Mouse (Mus musculus): Measurements from ENCODE around the gene Tpk1.
A peak's percentile ranks its signal among the peaks of the same experiment; 100 is the strongest.

Gene Tpk1

DNA sequence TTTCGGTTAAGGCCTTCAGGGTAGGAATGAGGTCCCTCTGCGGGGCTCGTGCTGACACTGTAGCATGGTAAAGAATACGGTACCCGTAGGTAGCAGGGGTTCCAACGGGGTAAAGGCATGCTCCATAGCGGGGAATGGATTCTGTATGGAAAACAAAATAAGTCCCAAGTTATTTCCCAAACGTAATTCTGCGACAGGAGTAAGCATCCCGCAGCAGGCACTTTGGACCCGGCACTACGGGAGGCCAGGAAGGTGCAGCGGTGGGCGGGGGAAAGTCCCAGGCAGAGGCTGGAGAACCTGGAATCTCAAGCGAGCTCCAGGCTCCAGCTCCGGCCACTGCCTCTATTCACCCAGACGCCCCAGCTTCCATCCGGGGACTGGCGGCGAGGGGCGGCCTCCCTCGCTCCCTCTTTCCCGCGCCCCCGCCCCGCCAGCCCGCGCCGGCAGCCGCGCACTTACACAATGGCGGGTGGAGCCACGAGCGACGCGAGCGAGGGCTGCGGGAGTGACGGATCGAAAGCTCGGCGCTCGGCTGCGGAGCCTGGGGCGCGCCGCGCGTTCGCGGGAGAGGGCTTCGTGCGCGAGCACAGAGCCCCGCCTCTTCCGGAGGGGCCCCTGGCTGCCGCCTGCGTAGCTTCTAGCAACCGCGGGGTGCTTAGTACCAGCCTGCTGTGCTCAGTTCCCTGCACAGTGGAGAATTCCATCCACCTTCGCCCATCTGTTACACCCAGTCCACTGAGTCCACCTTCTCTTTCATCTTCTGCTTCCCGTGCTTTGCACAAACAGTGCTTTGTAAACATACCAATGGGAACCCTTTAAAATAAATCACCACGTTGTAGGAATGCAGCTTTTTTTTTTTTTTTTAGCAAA is at the start of gene Tpk1:
TSS of gene Tpk1 (minus strand) at position 602 of the 870 bp plus-strand sequence.
- DNase-seq (ENCODE audit: low spot score in 2 of 2) = peak; percentile 88 to 90

DNA sequence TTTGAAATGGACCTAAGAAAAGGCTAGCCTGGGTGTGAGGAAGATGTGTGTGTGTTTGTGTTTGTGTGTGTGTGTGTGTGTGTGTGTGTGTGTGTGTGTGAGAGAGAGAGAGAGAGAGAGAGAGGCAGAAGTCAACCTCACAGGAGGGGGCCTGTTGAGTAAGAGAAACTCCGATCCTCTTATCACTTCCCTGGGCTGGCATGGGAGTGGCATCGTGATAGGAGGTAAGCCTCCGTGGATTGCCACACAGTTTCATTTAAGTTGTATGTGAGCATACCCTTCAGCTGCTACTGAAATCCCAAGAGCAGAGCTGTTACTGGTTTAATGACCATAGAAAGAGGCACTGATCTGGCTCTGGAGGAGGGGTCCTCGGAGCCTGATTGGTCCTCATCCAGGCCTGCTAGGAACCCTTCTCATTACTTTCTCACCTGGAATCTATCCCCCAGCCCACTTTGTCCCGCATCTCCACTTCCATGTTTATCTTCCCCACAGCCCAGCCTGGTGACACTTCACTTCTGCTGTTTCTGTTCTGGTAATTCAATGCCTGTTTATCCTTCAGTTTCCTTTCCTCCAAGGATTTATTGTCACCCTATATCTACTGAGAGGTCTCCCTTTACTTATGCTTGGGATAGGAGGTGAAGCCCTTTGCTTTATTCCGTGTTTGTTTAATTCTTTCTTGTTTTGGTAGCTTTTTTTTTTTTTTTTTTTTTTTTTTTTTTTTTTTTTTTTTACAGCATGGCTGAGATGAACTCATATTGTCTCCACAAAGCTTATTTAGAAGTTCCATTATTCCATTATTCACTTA is 36.9 kb upstream of the Tpk1 start:
- DNase-seq (ENCODE audit: low spot score in 2 of 2) = no peak

GRCm38 (mm10) chr6:43691863-43692262 is 25.8 kb upstream of the Tpk1 start:
- no peak for DNase-seq (ENCODE audit: low spot score in 2 of 2)

- no peak for DNase-seq (ENCODE audit: low spot score in 2 of 2)
These were observed 19.9 kb upstream of the Tpk1 start for GRCm38 (mm10) chr6:43685985-43686384.

DNA sequence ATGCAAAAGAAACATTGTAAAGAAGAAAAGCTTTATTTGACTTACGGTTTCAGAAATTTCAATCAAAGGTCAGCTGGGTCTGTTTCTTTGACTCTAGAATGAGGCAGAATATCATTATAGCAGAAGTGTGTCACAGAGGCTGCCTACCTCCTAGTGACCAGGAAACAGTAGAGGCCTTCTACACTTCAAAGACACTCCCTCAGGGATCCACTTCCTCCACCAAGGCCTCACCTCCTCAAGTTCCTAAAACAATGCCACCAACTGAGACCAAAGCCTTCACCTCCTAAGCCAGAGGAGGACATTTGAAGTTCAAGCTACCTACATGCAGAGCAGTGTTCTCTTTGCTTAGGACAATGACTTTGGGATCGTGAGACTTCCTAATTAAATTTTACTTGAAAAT is 16.5 kb upstream of the Tpk1 start:
- DNase-seq (ENCODE audit: low spot score in 2 of 2) = no peak

- DNase-seq (ENCODE audit: low spot score in 2 of 2) = no peak
These were observed 12.7 kb upstream of the Tpk1 start for GRCm38 (mm10) chr6:43678689-43679212.

DNA sequence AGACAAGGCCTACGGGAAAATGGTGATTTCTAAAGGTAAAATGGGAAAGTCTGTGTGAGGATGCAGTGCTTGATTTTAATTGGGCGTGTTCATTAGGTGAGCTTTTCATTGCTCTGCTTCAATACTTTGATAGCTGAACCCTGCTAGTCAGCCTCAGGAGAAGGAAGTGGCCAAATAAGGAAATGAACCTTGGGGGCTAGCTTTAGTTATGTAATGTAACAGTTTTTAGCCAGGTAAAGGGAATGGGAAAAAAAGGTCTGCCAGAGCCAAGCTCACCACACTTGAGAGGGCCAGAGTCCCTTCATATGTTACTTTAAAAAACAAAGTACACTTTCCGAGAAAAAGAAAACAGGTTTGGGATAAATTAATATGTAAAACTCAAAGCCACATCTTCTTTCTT is 11.5 kb upstream of the Tpk1 start:
- no peak for DNase-seq (ENCODE audit: low spot score in 2 of 2)

DNA sequence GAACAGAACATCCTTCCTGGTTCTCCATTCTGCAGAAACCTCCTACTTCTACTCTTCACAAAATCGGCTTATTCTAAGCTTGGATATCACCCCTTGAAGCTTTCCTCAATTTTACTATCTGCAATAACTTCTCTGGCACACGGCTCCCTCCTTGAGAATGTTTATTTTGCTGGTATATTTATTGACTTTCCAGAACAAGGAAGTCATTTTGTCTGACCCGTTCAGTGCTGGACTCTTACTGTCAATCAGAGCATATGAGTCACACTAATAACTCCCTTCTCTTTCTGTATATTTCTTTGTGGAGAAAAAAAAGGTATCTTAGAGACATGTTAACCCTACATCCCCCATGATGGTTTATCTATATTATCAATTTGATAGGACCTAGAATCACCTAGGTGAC is 10.1 kb upstream of the Tpk1 start:
- no peak for DNase-seq (ENCODE audit: low spot score in 2 of 2)

DNA sequence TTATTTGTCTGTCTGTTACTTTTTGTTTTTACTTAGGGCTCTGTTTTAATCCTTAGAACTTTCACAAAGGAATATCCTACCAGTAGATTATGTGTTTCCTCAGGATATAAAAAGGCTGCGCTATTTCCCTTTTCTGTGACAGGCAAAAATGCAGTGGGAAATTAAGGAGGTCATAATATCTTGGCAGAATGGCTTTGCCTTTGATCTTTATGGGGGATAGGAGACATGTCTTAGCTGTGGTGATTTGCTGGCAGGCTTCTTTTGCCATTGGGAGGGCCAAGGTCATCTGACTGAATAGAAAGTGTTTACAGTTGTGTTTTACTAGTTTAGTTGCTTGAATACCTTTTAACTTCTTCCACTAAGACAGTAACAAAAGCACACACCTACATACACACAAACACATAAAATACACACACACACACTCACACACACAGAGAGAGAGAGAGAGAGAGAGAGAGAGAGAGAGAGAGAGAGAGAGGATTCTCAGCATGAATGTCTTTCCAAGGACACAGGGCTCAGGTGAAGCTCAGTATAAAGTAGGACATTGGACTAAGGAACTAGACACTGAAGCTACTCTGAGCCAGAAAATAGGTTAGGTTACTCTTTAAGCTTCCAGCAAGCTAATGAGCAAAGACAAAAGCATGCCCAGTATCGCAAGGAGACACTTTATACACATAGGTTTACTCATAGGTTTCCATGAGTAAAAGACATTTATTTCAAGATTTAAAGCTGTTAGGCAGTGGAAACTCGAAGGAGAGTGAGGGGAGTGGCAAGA is 9.1 kb upstream of the Tpk1 start:
- DNase-seq (ENCODE audit: low spot score in 2 of 2) = no peak

DNA sequence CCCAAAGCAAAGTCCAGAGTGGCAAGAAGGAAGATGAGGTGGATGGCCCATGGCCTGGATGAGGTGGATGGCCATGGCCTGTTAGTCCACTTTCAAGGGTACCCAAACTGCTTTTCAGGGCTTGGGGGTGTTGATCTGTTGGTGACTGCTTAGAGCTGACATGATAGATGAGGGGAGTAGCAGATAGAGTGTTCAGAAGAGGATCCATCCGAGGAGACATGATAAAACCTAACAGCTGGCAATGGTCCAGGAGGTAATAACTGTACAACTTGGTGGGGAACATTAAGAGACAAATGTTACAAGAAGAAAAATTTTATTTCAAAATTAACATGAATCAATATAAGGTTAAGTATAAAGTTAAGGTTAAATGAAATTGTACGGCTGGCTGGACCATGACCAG is 4.9 kb upstream of the Tpk1 start:
- no peak for DNase-seq (ENCODE audit: low spot score in 2 of 2)

- no peak for DNase-seq (ENCODE audit: low spot score in 2 of 2)
These were observed 1.6 kb upstream of the Tpk1 start for GRCm38 (mm10) chr6:43667681-43668080.

- DNase-seq (ENCODE audit: low spot score in 2 of 2) = no peak
These were observed 728 bp upstream of the Tpk1 start for GRCm38 (mm10) chr6:43666611-43667400.

GRCm38 (mm10) chr6:43661822-43662221 is 4.3 kb downstream of the Tpk1 start:
- DNase-seq (ENCODE audit: low spot score in 2 of 2) = no peak

DNA sequence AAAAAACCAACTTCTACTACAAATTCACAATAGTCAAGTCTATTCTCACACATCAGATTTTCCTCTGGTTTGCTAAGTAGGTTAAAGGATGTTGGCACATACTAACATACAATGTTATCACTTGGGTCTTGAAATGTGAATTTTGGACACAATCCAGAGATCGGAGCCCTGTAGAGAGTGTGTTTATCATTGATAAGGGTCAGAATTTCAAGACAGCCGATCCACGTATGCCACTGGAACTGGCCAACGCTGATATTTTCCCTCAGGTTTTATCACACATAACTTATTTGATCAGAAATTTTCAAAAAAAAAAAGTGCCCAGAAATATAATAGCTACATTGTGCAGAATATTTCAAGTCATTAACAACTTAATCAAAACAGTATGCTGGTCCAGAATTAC is 7.8 kb downstream of the Tpk1 start:
- DNase-seq (ENCODE audit: low spot score in 2 of 2) = no peak

DNA sequence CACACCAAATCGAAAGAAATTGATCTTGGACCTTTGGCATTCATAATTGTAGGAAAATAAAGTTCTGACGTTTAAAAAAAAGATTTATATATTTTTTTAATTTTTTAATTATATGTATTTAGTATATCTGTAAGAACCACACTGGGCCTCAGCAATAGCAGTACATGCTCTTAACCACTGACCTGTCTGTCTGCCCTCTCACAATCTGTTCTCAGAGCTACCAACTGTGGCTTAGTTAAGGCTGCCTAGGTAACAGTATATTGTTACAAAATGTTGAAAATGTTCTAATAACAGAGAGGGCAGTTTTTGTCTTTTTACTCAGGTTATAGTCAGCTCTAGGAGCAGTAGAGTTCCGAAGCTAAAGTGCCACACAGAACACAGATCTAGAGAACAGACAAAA is 8.2 kb downstream of the Tpk1 start:
- no peak for DNase-seq (ENCODE audit: low spot score in 2 of 2)

DNA sequence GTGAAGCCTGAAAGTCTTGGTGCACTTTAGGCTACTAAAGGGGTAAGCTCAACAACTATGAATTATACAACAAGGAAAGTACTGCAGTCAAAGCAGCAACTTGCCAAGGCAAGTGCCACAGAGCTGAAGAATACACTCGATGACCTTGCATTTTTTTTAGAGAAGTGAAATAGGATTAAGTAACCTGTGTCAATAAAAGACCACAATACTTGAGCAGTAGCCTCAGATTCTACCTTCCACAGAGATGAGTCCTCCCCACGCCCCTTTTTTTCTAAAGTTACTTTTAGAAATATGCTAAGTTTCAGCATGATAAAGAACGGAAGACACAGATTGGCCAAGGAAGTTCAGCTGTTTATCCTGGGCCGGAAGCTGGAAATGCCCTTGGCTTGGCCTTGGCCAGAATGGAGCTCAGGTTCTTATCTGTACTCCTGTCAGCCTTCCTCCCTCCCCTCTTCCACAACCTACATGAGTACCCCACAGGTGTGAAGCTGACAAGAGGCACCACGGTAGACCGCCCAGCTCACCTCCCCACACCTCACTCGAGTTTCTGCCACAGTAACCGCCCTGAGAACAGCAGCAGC is 11.1 kb downstream of the Tpk1 start:
- DNase-seq (ENCODE audit: low spot score in 2 of 2) = no peak

DNA sequence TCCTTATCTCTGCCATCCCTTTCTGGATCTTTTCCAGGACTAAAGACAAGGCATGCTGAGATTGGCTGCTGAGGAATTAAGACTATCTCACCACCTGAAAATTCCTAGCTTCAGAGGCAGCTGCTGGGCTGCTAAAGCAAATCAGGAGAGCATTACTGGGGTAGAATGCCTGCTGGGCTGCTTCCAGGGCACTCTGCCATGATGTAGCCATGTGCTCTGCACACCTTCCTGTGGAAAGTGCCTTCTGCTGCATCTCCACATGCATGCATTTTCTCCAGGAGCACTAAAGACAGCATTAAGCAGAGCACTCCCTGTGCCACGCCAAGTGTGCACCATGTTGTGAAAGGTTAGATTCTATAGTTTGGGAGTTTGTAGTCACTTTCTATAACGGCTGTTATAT is 16.6 kb downstream of the Tpk1 start:
- no peak for DNase-seq (ENCODE audit: low spot score in 2 of 2)

- DNase-seq (ENCODE audit: low spot score in 2 of 2) = no peak
These were observed 20.4 kb downstream of the Tpk1 start for GRCm38 (mm10) chr6:43645674-43646073.

DNA sequence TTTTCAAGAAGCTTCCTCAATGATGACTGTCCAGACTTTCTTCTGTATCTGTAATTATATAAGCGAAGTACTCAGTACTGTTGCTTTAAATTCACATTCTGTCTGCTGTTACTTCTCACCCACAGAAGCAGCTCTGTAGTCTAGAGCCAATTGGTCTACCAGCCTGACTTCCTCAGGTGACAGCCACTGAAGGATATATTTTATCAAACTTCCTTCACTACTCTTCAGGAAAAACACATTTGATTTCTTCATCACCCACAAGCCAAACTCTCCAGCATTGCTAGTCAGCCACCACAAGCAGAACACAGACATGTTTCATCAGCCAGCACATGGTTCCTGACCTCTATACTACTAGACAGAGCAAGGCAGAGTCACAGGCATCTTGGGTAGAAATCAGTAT is 21.0 kb downstream of the Tpk1 start:
- no peak for DNase-seq (ENCODE audit: low spot score in 2 of 2)

- no peak for DNase-seq (ENCODE audit: low spot score in 2 of 2)
These were observed 22.4 kb downstream of the Tpk1 start for GRCm38 (mm10) chr6:43643718-43644117.

DNA sequence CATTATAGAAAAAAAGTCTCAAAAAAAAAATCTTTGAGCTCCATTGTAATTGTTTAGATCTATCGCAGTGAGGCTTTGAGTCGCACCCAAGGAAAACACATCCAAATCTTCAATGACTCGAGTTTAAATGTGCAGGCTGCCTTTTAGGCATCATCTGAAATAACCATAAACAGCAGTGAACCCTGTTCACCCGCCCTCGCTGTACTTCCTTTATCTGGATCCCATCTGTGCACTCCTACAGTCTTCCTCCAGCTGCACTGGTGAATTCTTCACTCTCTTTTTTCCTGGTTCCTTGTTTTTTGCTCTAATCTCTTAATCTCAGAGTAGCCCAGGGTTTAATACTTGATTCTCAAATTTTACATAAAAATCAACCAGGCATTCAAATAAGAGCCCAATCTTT is 23.7 kb downstream of the Tpk1 start:
- DNase-seq (ENCODE audit: low spot score in 2 of 2) = peak in 1 of 2 experiments; percentile 75
